Mouse (Mus musculus): ENCODE results near the gene Rhag.

Rhag gene

GRCm38 (mm10) chr17:40877741-40878140, 66.8 kb downstream of the Rhag start:
- DNase-seq, result no peak

- DNase-seq, result no peak
These were observed 68.6 kb downstream of the Rhag start for GRCm38 (mm10) chr17:40879528-40879923.

GRCm38 (mm10) chr17:40879924-40880691, 69.2 kb downstream of the Rhag start, which contains the start of gene 9130008F23Rik:
9130008F23Rik (minus strand) TSS chr17:40880559.
- DNase-seq, result peak; percentile 49 to 54

GRCm38 (mm10) chr17:40882172-40882571, 71.2 kb downstream of the Rhag start:
- no peak for DNase-seq

- no peak for DNase-seq
These were observed 74.2 kb downstream of the Rhag start for GRCm38 (mm10) chr17:40885155-40885554.

GRCm38 (mm10) chr17:40887849-40888536, 77.1 kb downstream of the Rhag start:
- DNase-seq, result no peak

Measured in kidney, adult 8-10 months (tissue).